Mouse (Mus musculus): ENCODE data around the gene Sox15. TPM values are rescaled to one million over a fixed set of nuclear protein-coding genes. Genes with fewer than 3 reads are reported as not detected.
A peak's percentile ranks its signal among the peaks of the same experiment; 100 is the strongest.

Sox15 gene
- total and polyA plus RNA-seq, 3 experiments: 0.17 to 0.54 TPM; not detected in 1

DNA sequence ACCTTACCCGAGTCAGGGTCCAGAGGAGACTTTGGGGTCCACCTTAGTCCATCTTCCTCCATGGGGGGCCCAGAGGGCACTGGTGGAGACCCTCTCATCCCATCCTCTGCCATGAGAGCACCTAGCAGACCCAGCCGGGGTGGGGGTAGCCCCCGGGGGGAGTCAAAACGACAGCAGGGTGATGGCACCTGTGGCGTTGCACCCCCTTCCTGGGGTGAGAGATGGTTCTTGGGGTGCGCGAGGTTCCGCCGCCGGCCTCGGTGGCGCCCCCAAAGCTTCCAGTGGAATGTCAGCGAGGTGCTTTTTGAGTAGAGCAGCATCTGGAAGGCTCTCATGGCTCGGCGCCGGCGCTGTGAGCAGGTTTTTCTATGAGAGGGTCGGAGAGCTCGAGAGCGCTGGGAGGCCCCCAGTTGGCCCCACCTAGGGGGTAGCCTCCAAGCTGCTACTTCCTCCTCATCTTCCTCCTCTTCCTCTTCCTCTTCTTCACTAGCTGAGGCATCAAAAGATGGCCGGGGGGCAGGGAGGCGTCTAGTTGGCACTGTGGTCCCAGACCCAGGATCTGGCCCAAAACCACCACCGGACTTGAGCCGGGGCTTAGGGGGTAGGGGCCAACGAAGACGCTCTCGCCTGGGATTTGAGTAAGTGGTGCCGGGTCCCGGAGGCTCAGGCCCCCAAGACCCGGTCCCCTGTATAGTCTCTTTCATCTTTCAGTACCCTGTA, 25.2 kb downstream of the Sox15 start:
- Histone ChIP-seq H3K9ac (ENCODE audit: insufficient read depth, low read depth) (peak overlapping the region; percentile 79), H3K4me1 (ENCODE audit: control insufficient read depth in 1 of 2, insufficient read depth in 2 of 2) (peaks cover 0 to 58% of the 10 kb centered on the region in 2 experiments; a peak in 2 of 4 replicates), H3K9me3 (replicated peaks; ENCODE audit: low read length) (no peaks in the 10 kb centered on the region), H3K4me3 (replicated peaks in 1 of 3; ENCODE audit: low read depth in 2 of 3, low read length in 2 of 3, poor library complexity in 1 of 3) (peak overlapping the region; percentile 75 to 96 (median 85)), H3K79me2 (replicated peaks; ENCODE audit: control insufficient read depth, extremely low read depth, insufficient read depth, poor library complexity, severe bottlenecking) (peaks cover 42% of the 10 kb centered on the region), H3K4me2 (ENCODE audit: insufficient read depth, low read depth, poor library complexity, severe bottlenecking) (peak overlapping the region; percentile 100), H3K27me3 (replicated peaks) (no peaks in the 10 kb centered on the region), H3K36me3 (replicated peaks in 1 of 2; ENCODE audit: control insufficient read depth in 1 of 2, insufficient read depth in 1 of 2, low read length in 1 of 2) (peaks cover 38 to 47% of the 10 kb centered on the region in 2 experiments), H3K27ac (ENCODE audit: insufficient read depth, low read depth) (no peak overlapping the region)
- dilution Hi-C loops (cut with MboI; ENCODE audit: extremely low pct_ligation_motif_present, extremely low pct_unique_long_range_greater_than_20kb, low sequenced_read_pairs) (no loop called here), in situ Hi-C loops (cut with MboI; ENCODE audit: low pct_ligation_motif_present, low pct_unique_long_range_greater_than_20kb, low sequenced_read_pairs) (loop anchor here (5.0 to 10.0 kb wide), 2 partner anchors 65 to 197 kb away; partner anchors contain the start of gene Tmem95)
- DNase-seq (ENCODE audit: extremely low read depth): no peak
- TF ChIP-seq POLR2A (IDR thresholded peaks at IDR 0.05; ENCODE audit: low read depth, low read length) (0 out of 2 replicates have a peak, but pooled peaks have one; percentile 22), ELF1 (IDR thresholded peaks at IDR 0.05; ENCODE audit: low read depth, low read length) (no peak)

DNA sequence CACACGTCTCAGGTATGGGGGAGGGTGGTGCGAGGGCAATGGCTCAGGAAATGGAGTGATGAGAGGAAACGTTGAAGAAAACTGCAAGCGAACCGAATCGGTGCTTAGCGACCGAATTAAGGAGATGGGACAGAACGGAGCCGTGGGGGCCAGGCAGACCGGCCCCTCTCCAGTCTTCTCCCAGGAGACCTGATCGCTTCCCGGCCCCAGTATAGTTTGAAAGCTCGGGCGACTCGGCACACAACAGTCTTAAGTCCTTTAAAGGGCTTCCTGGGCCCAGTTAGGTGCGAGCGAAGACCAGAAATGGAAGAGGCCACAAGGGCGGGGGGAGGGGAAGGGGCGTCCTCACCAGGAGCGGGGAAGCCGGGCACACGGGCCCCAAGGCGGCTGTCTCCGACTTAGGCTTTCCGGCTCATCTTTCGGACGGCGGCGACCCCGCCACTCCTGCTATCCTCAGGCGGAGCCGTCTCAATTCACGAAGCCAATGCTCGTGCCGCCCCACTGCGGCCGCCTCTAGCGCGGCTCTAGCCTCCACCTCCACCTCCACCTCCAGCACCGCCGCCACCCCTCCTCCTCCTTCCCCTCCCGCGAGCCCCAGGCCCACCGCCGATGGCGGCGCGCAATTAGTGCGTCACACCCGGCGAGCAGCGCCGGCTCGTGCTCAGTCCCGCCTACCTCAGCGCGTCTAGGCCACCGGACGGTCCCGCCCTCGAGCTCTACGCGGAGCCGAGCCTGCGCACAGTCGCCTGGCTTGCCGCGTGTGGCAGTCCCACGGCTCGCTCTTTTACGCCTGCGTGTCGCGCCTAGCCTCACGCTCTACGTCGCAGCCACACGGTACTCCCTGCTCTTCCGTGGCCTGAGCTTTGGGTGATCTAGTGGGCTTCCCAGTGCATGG, 26.4 kb downstream of the Sox15 start, which contains the start of gene Senp3:
TSS of gene Senp3 (minus strand) at position 771 of the 895 bp plus-strand sequence.
- Histone ChIP-seq H3K27me3 (replicated peaks) (no peaks in the 10 kb centered on the region), H3K4me3 (replicated peaks in 1 of 3; ENCODE audit: low read depth in 2 of 3, low read length in 2 of 3, poor library complexity in 1 of 3) (peak within 1 kb of the TSS; percentile 75 to 96 (median 85)), H3K4me1 (ENCODE audit: control insufficient read depth in 1 of 2, insufficient read depth in 2 of 2) (peaks cover 4 to 63% of the 10 kb centered on the region in 2 experiments), H3K4me2 (ENCODE audit: insufficient read depth, low read depth, poor library complexity, severe bottlenecking) (peak within 1 kb of the TSS; percentile 100), H3K79me2 (replicated peaks; ENCODE audit: control insufficient read depth, extremely low read depth, insufficient read depth, poor library complexity, severe bottlenecking) (peaks cover 35% of the 10 kb centered on the region), H3K36me3 (replicated peaks in 1 of 2; ENCODE audit: control insufficient read depth in 1 of 2, insufficient read depth in 1 of 2, low read length in 1 of 2) (peaks cover 27 to 35% of the 10 kb centered on the region in 2 experiments), H3K27ac (ENCODE audit: insufficient read depth, low read depth) (peak within 1 kb of the TSS; percentile 35; the same call in 1 of the 2 replicates), H3K9ac (ENCODE audit: insufficient read depth, low read depth) (peak within 1 kb of the TSS; percentile 79), H3K9me3 (replicated peaks; ENCODE audit: low read length) (no peaks in the 10 kb centered on the region)
- peak; percentile 98 for DNase-seq (ENCODE audit: extremely low read depth)
- dilution Hi-C loops (cut with MboI; ENCODE audit: extremely low pct_ligation_motif_present, extremely low pct_unique_long_range_greater_than_20kb, low sequenced_read_pairs): no loop called here
- in situ Hi-C loops (cut with MboI; ENCODE audit: low pct_ligation_motif_present, low pct_unique_long_range_greater_than_20kb, low sequenced_read_pairs): loop anchor here (5.0 to 10.0 kb wide), 2 partner anchors 63 to 196 kb away; partner anchors contain the start of gene Tmem95
- TF ChIP-seq RAD21 (IDR thresholded peaks at IDR 0.05; ENCODE audit: low read depth, low read length) (no peak), IRF4 (IDR thresholded peaks at IDR 0.05; ENCODE audit: low read depth, low read length) (peak; percentile 65), HCFC1 (IDR thresholded peaks at IDR 0.05; ENCODE audit: low read depth, low read length) (peak; percentile 90), ZKSCAN1 (IDR thresholded peaks at IDR 0.05; ENCODE audit: borderline replicate concordance, low read depth, low read length) (no peak), USF2 (conservative IDR thresholded peaks at IDR 0.05; ENCODE audit: low read depth, low read length) (no peak), ETS1 (conservative IDR thresholded peaks at IDR 0.05; ENCODE audit: low read depth, low read length) (peak; percentile 48), MAZ (IDR thresholded peaks at IDR 0.05; ENCODE audit: low read depth, low read length) (peak; percentile 95), MXI1 (IDR thresholded peaks at IDR 0.05; ENCODE audit: low read depth, low read length) (peak; percentile 94), TCF12 (IDR thresholded peaks at IDR 0.05; ENCODE audit: low read depth, low read length) (peak; percentile 88), ZMIZ1 (IDR thresholded peaks at IDR 0.05; ENCODE audit: low read depth, low read length) (peak; percentile 95), JUN (IDR thresholded peaks at IDR 0.05; ENCODE audit: insufficient read depth, low read depth, low read length) (no peak), E2F4 (IDR thresholded peaks at IDR 0.05; ENCODE audit: insufficient replicate concordance, low read depth, low read length) (peak; percentile 71; the same call in 1 of the 2 replicates), MAFK (IDR thresholded peaks at IDR 0.05; ENCODE audit: insufficient replicate concordance, low read length) (0 out of 2 replicates have a peak, but pooled peaks have one; percentile 19), JUND (conservative IDR thresholded peaks at IDR 0.05; ENCODE audit: low read depth, low read length) (no peak), USF1 (IDR thresholded peaks at IDR 0.05; ENCODE audit: low read depth, low read length) (peak; percentile 50), POLR2AphosphoS2 (IDR thresholded peaks at IDR 0.05; ENCODE audit: low read depth, low read length) (peak; percentile 95), KAT2A (IDR thresholded peaks at IDR 0.05; ENCODE audit: insufficient replicate concordance, low read length) (peak; percentile 77; the same call in 1 of the 2 replicates), ZNF384 (IDR thresholded peaks at IDR 0.05; ENCODE audit: low read depth, low read length) (peak; percentile 35; the same call in 1 of the 2 replicates), MYC (IDR thresholded peaks at IDR 0.05; ENCODE audit: low read depth, low read length) (peak; percentile 92), CTCF (conservative IDR thresholded peaks at IDR 0.05 in 1 of 2, IDR thresholded peaks at IDR 0.05 in 1 of 2; ENCODE audit: low read depth in 2 of 2, low read length in 2 of 2) (no peak), BHLHE40 (IDR thresholded peaks at IDR 0.05; ENCODE audit: low read depth, low read length) (peak; percentile 88), MEF2A (IDR thresholded peaks at IDR 0.05; ENCODE audit: borderline replicate concordance, low read depth, low read length) (peak; percentile 79), NRF1 (IDR thresholded peaks at IDR 0.05; ENCODE audit: low read depth, low read length) (peak; percentile 96), MAX (IDR thresholded peaks at IDR 0.05; ENCODE audit: low read length) (peak; percentile 96), SMC3 (IDR thresholded peaks at IDR 0.05; ENCODE audit: low read depth, low read length) (no peak), CHD1 (IDR thresholded peaks at IDR 0.05; ENCODE audit: low read depth, low read length) (0 out of 2 replicates have a peak, but pooled peaks have one; percentile 56)
